Mouse (Mus musculus) intestine, postnatal 0 days (tissue): ENCODE measurements at regions not wholly inside any gene's neighbourhood (a gene's known extent, or its start where the extent isn't known, plus 50 kb on each side); places are given as distances from the start of the nearest gene placed in this dataset.

Source experiments
- ATAC-seq: fragments of 200-750 bp; cut with Nextera tagmentation; 2 replicates; pipeline ENCODE4 v1.8.0; 2017; ENCODE audit warnings: mild to moderate bottlenecking, moderate TSS enrichment, moderate library complexity
- H3K27ac ChIP-seq: fragments of 300-500 bp; sonication (generic); 2 replicates; pipeline ENCODE4 v1.5.1; 2014; ENCODE audit warnings: mild to moderate bottlenecking, low read depth, low read length, moderate library complexity
- H3K27me3 ChIP-seq: fragments of 300-500 bp; sonication (generic); replicated peaks from 2 replicates; pipeline ENCODE4 v1.6.1; 2014; ENCODE audit warnings: low read length, mixed read lengths; ENCODE audit not compliant: control insufficient read depth, insufficient read depth
- H3K36me3 ChIP-seq: fragments of 300-500 bp; sonication (generic); 2 replicates; pipeline ENCODE4 v1.6.1; 2014; ENCODE audit warnings: mild to moderate bottlenecking, moderate library complexity; ENCODE audit not compliant: control insufficient read depth, insufficient read depth
- H3K4me1 ChIP-seq: fragments of 300-500 bp; sonication (generic); replicated peaks from 2 replicates; pipeline ENCODE4 v1.6.1; 2014; ENCODE audit warnings: antibody characterized with exemption, low read length, mixed read lengths; ENCODE audit not compliant: control insufficient read depth, insufficient read depth
- H3K4me2 ChIP-seq: fragments of 300-500 bp; sonication (generic); replicated peaks from 2 replicates; pipeline ENCODE4 v1.6.1; 2014; ENCODE audit warnings: low read depth, mild to moderate bottlenecking, moderate library complexity
- H3K4me3 ChIP-seq: fragments of 300-500 bp; sonication (generic); 2 replicates; pipeline ENCODE4 v1.5.1; 2014; ENCODE audit warnings: low read depth, low read length
- H3K9ac ChIP-seq: fragments of 300-500 bp; sonication (generic); 2 replicates; pipeline ENCODE4 v1.6.1; 2014; ENCODE audit warnings: mild to moderate bottlenecking, low read depth, low read length
- H3K9me3 ChIP-seq: fragments of 300-500 bp; sonication (generic); 2 replicates; pipeline ENCODE4 v1.6.1; 2016; ENCODE audit warnings: mixed run types; ENCODE audit not compliant: control insufficient read depth
- CTCF ChIP-seq: sonication (generic); IDR thresholded peaks from 2 replicates; pipeline ENCODE4 v1.5.1; 2016; ENCODE audit warnings: low read depth, mild to moderate bottlenecking, control low read depth, antibody characterized with exemption, moderate library complexity
- WGBS: fragments of 180-500 bp; shearing (Covaris S2); extraction: QIAGEN DNeasy Blood & Tissue Kit; methylation state at CpG from one replicate; pipeline ENCODE4 v1.1.7; 2014; 5-methylcytosine and 5-hydroxymethylcytosine counted together

DNA sequence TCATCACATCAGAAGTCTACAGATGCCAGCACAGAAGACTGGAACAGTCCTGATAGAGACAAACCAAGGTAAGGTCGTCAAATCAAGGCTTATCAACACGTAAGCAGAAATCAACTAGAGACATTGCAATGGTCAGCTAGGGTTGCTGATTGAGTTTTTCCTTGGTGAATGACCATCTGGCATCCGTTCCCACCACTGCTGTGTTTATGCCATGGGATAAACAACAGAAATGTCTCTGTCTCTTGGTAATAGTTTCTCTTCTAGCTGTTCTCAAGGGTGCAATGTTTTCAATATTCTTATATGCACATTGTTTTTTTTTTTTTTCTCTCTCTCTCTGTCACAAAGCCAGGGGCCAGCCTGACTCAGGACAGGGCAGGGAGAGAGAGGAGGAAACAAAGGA, 110.2 kb upstream of the Plxnc1 start:
- no peaks in the 10 kb centered on the region for H3K27me3 ChIP-seq
- H3K4me3 ChIP-seq = no peak overlapping the region
- H3K27ac ChIP-seq = no peak overlapping the region
- no peaks in the 10 kb centered on the region for H3K4me1 ChIP-seq
- H3K4me2 ChIP-seq = no peak overlapping the region
- 84% methylated on average over 3 of the region's 3 CpGs for WGBS
- no peak for ATAC-seq
- no peak for TF ChIP-seq CTCF
- H3K36me3 ChIP-seq = no peaks in the 10 kb centered on the region
- no peaks in the 10 kb centered on the region for H3K9me3 ChIP-seq
- no peak overlapping the region for H3K9ac ChIP-seq

DNA sequence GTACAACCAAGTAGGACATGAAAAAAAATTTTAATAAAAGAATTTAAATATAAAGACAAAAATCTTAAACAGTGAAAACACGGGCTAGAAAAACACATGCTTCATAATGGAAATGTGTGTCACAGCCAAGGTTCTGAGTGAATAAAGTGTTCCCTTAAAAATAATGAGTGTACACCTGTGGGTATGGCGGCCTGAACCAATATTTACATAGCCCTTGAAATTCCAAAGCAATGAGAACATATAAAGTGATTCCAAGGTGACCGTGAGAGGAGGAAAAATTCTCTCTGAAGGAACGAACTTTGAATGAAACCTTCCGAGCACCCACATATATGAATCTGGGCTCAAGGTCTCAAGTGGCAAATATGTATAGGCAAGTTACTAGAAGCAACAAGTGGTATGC, 104.2 kb upstream of the Plxnc1 start:
- no peak for TF ChIP-seq CTCF
- Histone ChIP-seq H3K4me1 (no peaks in the 10 kb centered on the region), H3K9ac (no peak overlapping the region)

DNA sequence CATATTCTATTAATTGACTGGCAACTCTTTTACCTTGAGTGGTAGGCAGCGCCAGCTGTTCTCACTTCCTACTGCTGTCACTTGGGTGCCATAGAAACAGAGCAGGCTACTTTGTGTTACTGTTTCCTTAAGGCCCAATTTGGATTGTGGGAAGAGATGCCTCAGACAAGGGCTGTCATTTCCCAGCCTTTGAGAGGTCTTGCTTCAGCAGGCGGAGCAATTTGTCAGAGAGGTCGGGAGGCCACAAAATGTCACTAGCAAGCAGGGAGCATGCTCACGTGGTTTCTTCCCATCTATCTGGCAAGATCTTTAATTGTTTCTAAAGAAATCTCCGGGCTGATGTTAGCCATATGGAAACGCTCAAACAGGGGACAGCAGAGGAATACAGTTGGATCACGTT, 99.3 kb upstream of the Plxnc1 start:
- WGBS = 42% methylated on average over 7 of the region's 7 CpGs
- no peak overlapping the region for H3K27ac ChIP-seq
- TF ChIP-seq CTCF = no peak
- no peak overlapping the region for H3K4me3 ChIP-seq
- no peaks in the 10 kb centered on the region for H3K9me3 ChIP-seq
- H3K4me2 ChIP-seq = no peak overlapping the region
- H3K9ac ChIP-seq = no peak overlapping the region
- no peaks in the 10 kb centered on the region for H3K36me3 ChIP-seq
- no peak for ATAC-seq
- H3K27me3 ChIP-seq = no peaks in the 10 kb centered on the region
- no peaks in the 10 kb centered on the region for H3K4me1 ChIP-seq

More for the DNA sequence above, 104.2 kb upstream of the Plxnc1 start:
- H3K9me3 ChIP-seq = no peaks in the 10 kb centered on the region
- no peak overlapping the region for H3K27ac ChIP-seq
- WGBS = 52% methylated on average over 5 of the region's 5 CpGs
- ATAC-seq = no peak
- H3K36me3 ChIP-seq = no peaks in the 10 kb centered on the region
- H3K4me2 ChIP-seq = no peak overlapping the region
- H3K27me3 ChIP-seq = no peaks in the 10 kb centered on the region
- H3K4me3 ChIP-seq = no peak overlapping the region

- H3K27ac ChIP-seq = no peak overlapping the region
- no peak for TF ChIP-seq CTCF
- H3K9me3 ChIP-seq = no peaks in the 10 kb centered on the region
- ATAC-seq = no peak
- H3K27me3 ChIP-seq = no peaks in the 10 kb centered on the region
- no peaks in the 10 kb centered on the region for H3K36me3 ChIP-seq
- H3K4me2 ChIP-seq = no peak overlapping the region
- H3K4me3 ChIP-seq = no peak overlapping the region
- WGBS = 74% methylated on average over 6 of the region's 6 CpGs
- no peaks in the 10 kb centered on the region for H3K4me1 ChIP-seq
- H3K9ac ChIP-seq = no peak overlapping the region
Observed at GRCm38 (mm10) chr10:95040258-95040895, 95.7 kb upstream of the Plxnc1 start.

GRCm38 (mm10) chr10:95036043-95036697, 91.5 kb upstream of the Plxnc1 start:
- H3K27ac ChIP-seq = no peak overlapping the region
- no peaks in the 10 kb centered on the region for H3K27me3 ChIP-seq
- no peak overlapping the region for H3K4me2 ChIP-seq
- TF ChIP-seq CTCF = no peak
- H3K9me3 ChIP-seq = no peaks in the 10 kb centered on the region
- H3K36me3 ChIP-seq = no peaks in the 10 kb centered on the region
- no peak overlapping the region for H3K9ac ChIP-seq
- H3K4me3 ChIP-seq = no peak overlapping the region
- WGBS = 74% methylated on average over 4 of the region's 4 CpGs
- H3K4me1 ChIP-seq = no peaks in the 10 kb centered on the region
- ATAC-seq = no peak

DNA sequence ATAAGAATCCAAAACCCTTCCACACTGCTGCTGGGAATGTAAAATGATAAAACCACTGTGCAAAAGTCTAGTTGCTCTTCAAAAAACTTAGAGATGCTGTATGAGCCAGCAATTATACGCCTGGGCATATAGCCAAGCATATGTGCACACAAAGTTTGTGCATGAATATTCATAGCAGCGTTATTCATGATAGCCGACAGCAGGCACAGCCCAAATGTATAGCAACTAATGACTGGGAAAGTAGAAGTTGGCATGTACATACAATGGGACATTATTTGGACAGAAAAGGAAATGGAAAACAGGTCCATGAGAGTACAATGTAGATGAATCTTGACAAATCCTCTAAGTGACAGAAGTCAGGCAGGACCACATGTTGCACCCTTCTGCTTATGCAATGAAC, 90.7 kb upstream of the Plxnc1 start:
- WGBS = 66% methylated on average over 3 of the region's 3 CpGs
- H3K4me2 ChIP-seq = no peak overlapping the region
- H3K9me3 ChIP-seq = no peaks in the 10 kb centered on the region
- no peak for TF ChIP-seq CTCF
- H3K4me1 ChIP-seq = no peaks in the 10 kb centered on the region
- H3K36me3 ChIP-seq = no peaks in the 10 kb centered on the region
- no peak overlapping the region for H3K27ac ChIP-seq
- H3K27me3 ChIP-seq = no peaks in the 10 kb centered on the region
- no peak overlapping the region for H3K4me3 ChIP-seq
- ATAC-seq = no peak
- no peak overlapping the region for H3K9ac ChIP-seq
